8 mouse cellular contexts compared by ENCODE assay signal in genomic region chr11:43411413-43411812, GRCm38 (mm10). TPM values are rescaled to one million over a fixed set of nuclear protein-coding genes. Genes with fewer than 3 reads are reported as not detected.
DNase-seq lines count a peak whose midpoint lies in the region; ATAC-seq and TF ChIP-seq lines count a peak whose summit lies in the region.

No protein-coding gene starts in this region.

- peak; percentile 99 for TF ChIP-seq CTCF in G1E (IDR thresholded peaks at IDR 0.05; ENCODE audit: low read depth, low read length)

- peak; percentile 66 for ATAC-seq in G1E (ENCODE audit: extremely low read depth, insufficient number of reproducible peaks, low FRiP score, poor library complexity, severe bottlenecking)

- peak; percentile 39 for DNase-seq in G1E (ENCODE audit: low spot score)
- peak; percentile 71 for DNase-seq in adrenal gland, adult 2 months
- DNase-seq in embryo, embryonic 9.5 days (ENCODE audit: extremely low spot score), result peak; percentile 73
- peak; percentile 44 to 60 for DNase-seq in heart, adult 9 months (ENCODE audit: low spot score in 2 of 2)
- peak; percentile 57 to 60 for DNase-seq in layer of hippocampus, postnatal 14 days (ENCODE audit: low spot score in 2 of 2)
- DNase-seq in lung, postnatal 36 days, result peak; percentile 86
- peak; percentile 69 for DNase-seq in right cerebral cortex, postnatal 14 days
- no peak for DNase-seq in yolk sac, embryonic 10.5 days (ENCODE audit: low spot score)

- H3K4me3 ChIP-seq in G1E (ENCODE audit: low read depth, low read length), result no peak overlapping the region

- H3K9me3 ChIP-seq in G1E (replicated peaks), result no peaks in the 10 kb centered on the region

- no peaks in the 10 kb centered on the region for H3K27me3 ChIP-seq in G1E (ENCODE audit: insufficient read depth, low read length)

- no peaks in the 10 kb centered on the region for H3K4me1 ChIP-seq in G1E (ENCODE audit: insufficient read depth, low read depth, low read length)

- H3K36me3 ChIP-seq in G1E (replicated peaks), result no peaks in the 10 kb centered on the region

RNA-seq across cellular contexts. Expression of gene Pttg1, which starts 14.6 kb away (rescaled TPM):
- total RNA-seq in G1E (2014; fragmentation: Nextera tagmentation) (93.7 and 105 TPM in 2 replicates), G1E (2017) (60.1 and 63.5 TPM in 2 replicates)
- polyA plus RNA-seq in G1E (2012), result 5.9 and 9.3 TPM in 2 replicates
- total RNA-seq in adrenal gland, adult 2 months (2021), result 10 to 100 TPM; 45.4 to 45.5 TPM
- 4.5 and 7.3 TPM in 2 replicates for polyA plus RNA-seq in adrenal gland, adult 2 months (2012; rRNA removed)
- 10 to 100 TPM; 21.2 to 24.3 TPM for total RNA-seq in layer of hippocampus, postnatal 14 days (2021)

RNA-seq across cellular contexts. Expression of gene Slu7, which starts 22.1 kb away (rescaled TPM):
- total RNA-seq in G1E (2014; fragmentation: Nextera tagmentation) (40.8 and 42.8 TPM in 2 replicates), G1E (2017) (55.4 and 63.1 TPM in 2 replicates)
- 4.0 and 5.2 TPM in 2 replicates for polyA plus RNA-seq in G1E (2012)
- 10 to 100 TPM; 42.7 to 44.4 TPM for total RNA-seq in adrenal gland, adult 2 months (2021)
- polyA plus RNA-seq in adrenal gland, adult 2 months (2012; rRNA removed), result 1.5 and 2.3 TPM in 2 replicates
- total RNA-seq in layer of hippocampus, postnatal 14 days (2021), result 10 to 100 TPM; 43.5 to 45.0 TPM
